Mouse (Mus musculus) thymus, postnatal 10 days (tissue): ENCODE results near the gene Nek9.

ENCODE experiments used
- DNase-seq, 2 experiments: peaks; one replicate each; pipeline ENCODE4 v3.0.0; 2021; ENCODE audit warnings: low spot score in 2 of 2

The Nek9 gene

DNA sequence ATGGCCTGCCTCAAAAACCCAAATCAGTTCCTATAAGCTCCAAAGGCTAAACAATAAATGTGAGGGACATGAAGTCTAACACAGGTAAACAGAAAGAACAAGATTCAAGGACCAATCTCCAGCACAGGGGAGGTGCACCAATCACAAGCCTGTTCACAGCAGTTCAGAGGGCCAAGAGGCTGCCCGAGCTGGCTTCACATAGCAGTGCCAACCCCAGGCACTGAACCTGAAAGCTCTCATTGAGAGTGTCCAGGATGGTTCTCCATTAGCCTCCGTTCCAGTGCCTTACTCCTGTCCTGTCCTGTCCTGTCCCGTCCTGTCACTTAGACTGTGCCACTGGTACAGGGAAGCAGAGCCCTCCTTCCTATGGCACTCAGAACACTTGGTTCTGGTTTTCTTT, 8.0 kb upstream of the Nek9 start:
- no peak for DNase-seq

DNA sequence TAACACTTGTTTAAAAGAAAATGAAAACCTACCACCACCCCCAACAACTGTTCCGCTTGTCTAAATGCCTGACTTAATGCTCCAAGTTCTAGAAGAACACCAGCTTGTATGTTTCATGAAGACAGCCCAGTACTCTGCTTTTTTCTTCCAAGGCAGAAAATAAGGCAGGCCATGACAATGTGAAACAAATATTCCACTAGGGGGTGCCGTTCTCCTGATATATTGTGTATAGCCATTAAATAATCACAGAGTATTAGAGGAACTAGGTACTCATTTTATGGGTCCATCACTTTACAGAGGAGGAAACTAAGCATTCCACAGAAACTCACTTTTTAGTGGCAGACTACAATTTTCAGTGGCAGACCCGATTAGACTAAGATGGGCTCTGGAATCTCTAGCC, 7.2 kb upstream of the Nek9 start:
- peak in 1 of 2 experiments; percentile 75 for DNase-seq

DNA sequence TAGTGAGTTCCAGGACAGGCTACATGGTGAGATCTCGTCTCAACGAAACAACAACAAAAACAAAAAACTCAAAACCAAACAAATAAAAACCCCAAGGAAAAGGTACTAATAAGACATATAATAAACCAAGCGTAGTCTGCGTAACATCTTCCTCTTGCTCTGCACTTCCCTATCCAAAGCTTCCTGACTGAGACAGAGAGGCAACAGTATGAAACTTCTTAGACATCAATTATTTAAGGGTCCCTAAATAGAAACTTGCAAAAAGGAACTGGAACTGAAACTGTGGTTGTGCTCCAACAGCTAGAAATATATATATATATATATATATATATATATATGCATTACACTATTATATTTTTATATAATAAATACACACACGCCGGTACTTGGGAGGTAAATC, 6.4 kb upstream of the Nek9 start:
- DNase-seq = no peak

DNA sequence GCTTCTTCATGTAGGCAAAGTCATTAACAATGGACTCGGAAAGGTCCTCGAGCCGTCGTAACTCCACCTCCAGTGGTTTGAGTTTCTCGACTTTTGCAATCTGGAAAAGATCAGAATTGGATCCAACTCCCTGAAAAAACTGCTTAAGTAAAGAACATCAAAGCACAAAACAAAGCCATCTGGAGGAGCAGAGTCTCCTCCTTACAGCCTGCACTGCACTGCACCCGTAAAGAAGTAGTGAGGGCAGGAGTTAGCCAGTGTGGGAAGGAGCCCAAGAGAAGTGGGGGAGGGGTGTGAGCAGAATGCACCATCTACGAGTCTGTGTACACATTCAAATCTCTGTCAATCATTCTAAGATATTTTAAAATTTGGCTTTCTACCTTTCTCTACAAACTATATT, 5.1 kb upstream of the Nek9 start:
- DNase-seq = no peak

DNA sequence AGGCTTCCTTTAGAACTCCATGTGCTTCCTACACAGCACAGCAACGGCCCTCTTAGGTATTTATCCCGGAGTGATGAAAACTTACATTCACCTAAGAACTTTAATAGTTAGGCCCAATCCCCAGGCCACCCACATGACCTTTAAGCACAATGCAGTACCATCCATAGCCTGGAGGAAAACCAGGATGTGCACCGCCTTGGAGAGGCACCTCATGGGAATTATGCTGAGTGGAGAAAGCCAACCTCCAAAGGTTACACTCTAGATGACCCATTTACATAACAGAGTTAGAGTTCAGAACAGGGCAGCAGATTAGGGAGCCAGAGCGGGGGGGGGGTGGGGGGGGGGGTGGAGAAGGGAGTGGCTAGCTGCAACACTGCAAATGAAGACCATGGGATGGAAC, 3.1 kb upstream of the Nek9 start:
- DNase-seq = no peak

DNA sequence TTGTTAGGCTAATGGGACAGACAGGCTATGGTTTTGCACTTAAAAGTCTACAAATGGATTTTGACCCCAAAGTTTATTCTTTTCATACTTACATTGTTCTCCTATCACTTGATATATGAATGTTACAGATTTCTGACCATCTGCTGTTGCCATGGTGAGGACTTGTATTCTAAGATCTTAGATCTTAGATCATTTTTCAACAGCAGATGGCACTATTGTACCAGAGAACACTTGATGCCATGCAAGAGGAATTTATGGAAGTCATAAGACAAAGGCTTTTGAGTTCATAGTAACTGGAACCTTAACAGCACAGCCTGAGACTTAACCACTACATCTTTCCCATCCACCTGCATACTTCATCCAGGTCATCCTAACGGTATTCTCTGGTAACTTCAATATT, 2.0 kb upstream of the Nek9 start:
- DNase-seq = peak in 1 of 2 experiments; percentile 72

DNA sequence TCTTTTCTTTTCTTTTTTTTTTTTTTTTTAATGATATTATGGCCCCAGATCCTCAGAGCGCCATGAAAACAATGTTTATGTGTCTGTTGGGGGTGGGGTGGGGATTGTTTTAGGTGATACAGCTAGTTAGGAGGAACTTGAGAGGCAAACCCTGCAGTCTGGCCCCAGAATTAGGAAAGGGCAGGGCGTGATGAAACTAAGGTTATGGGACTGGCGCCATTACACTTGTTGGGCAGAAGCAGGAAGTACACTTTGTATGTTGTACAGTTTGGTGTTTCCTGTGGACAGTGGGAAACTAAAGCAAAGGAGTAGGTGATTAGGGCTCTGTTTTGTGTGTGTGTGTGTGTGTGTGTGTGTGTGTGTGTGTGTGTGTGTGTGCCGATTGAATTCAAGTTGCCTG, 785 bp upstream of the Nek9 start:
- DNase-seq = no peak

DNA sequence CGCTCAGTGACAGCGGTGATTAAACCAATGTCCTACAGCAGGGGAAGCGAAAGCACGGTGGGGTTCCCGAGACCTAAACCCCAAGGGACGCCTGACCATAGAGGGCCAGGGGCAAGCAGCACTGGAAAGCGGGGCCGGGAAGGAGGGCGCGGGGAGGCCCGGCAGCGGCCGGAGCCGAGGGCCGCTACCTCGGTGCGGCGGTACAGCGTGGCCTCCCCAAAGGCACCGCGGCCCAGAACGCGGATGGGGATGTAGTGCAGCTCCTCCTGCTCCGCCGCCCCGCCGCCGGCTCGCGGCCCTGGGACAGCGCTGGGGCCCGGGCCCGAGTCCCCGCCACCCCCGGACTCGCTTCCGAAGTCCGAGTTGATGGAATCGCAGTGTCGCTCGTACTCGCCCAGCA, 347 bp downstream of the Nek9 start:
- no peak for DNase-seq

DNA sequence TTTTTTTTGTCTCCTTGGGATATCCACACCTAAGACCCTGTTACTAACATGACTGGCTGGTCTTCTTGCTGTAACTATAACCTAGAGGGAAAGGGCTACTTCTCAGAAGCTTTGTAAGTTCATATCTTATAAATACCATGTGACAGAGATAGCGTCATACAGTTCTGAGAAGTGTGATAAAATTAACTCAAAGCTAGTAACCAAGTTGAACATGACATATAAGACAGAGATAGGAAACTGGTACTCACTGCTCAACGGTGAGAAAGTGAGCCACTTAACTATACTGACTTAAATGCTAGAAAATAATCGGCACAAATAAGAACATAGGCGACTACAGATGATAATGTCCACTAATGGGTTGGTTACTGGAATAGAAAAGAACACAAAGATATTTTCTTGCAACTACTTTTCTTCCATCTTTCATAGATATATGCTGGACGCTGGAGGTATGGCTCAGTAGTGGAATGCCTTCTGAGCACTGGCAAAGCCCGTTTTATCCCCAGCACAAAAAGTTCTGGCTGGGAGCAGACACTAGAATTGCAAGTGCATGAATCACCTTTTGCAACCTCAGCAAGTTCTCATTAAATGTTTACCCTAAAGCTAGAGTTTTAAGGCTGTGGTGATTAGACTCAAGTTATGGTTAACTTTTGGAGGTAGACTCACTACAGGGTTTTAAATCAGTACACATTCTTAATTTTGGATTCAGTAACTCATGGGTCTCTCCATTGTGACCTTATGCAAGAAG, 1.4 kb downstream of the Nek9 start:
- no peak for DNase-seq

DNA sequence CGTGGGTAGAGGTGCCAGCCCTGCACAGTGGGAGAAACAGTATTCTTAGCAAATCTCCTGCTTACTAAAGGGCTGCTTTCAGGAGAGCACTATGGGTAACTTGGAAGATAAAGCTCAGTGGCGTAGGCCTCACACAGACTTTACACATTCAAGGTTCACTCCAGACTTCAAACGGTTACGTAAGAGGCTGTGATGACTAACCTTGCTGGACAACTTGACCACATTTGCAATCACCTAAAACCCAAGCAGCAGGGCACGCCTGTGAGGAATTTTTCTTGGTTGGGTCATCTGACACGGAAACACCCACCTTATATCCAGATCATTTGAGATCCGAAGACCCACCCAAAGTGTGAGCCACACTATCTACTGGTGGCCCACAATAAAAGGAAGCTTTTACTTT, 9.0 kb downstream of the Nek9 start:
- DNase-seq = no peak

DNA sequence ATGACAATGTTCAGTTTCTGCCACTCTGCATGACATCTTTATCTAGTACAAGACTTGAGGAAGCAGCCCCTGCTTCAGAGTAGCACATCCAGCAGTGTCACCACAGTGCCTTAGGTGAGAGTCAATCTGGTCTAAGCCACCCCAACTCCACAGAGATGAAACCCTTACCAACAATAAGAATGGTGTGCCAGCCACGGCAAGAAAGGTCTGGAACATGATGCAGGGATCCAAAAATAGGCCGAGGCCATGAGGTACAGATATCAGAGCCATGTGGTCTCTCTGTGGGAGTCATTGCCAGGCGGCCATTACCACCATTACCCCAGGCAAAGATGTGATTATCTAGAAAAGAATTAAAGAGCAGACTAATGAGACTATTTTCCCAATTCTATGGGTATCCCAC, 30.5 kb downstream of the Nek9 start:
- DNase-seq = no peak

DNA sequence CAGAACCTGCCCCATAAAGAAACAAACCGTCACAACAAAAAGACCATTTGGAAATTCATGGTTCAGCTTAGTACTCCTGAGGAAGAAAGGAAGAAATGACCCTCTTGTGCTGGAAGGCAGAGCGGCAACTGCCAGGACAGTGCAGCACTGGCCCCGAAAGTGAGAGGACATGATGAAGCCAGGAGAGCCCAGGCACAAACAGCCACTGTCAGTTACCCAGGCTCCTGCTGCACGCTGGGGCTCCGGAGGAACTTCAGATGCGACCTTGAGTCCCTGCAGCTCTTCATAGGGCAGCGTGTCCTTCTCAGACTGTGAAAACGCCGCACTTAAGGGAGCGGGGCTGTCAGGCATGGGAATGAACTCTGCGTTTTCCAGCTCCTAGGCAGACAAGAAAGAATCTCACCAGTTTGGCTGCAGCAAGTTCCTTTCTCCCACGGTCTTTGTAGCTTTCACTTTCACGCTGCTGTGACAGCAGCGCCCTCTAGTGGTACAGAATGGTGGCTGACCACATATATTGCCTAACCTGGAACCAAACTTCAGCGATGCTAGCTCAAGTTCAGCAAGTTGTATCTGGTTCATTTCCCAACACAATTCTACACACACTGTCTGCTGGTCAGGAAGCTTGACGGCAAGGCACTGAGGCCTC, 33.8 kb downstream of the Nek9 start:
- peak; percentile 56 to 83 for DNase-seq

DNA sequence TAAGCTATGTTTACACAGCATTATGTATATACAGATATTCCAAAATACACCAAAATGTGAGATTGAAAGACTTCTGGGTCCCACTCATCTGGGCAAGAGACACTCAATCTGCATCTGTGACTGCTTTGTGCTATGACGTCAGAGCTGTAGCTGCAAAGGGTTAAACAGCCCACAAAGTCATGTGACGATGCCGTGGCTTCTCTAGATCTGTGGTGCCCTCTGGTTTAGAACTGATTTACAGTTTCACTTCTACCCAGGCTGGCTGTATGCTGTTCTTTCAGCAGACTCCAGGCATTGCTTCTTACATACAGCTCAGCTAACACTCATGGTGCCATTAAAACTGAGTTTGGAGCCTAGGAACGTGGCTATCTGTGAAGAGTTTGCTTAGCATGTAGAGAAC, 34.4 kb downstream of the Nek9 start:
- DNase-seq = peak in 1 of 2 experiments; percentile 14

DNA sequence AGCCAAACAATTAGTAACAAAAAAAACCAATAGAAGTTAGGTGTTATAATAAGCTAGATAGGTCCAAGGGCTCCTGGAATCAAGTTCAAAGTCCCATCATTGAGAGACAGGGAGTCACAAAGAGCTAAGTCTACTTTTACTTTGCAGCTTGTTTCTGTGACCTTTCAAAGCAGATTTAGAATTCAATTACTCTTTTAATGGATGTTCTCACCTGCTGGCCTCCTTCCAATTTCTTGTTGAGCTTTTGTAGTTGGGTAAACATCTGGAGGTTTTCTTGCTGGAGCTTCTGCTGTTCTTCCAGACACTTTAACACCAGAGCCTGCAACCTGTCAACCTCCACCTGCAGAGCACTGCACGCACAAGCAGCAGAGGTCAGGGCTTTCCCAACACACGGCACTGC, 35.9 kb downstream of the Nek9 start:
- DNase-seq = no peak

DNA sequence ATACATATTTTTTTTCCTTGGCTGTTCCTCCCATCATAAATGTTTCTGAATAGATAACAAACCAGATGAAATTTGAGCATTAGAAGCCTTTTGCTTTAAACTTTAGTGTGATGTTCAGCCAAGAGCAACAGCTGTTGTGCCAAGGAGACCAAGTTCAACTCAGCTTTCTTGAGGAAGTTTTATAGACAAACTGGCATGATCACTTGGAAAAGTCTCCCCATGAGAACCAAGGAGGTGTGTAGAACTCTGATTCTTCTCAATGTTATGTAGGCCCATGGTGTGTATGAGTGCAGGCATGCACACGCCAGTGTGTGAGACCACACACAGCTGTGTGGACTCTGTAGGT, 40.4 kb downstream of the Nek9 start:
- no peak for DNase-seq

DNA sequence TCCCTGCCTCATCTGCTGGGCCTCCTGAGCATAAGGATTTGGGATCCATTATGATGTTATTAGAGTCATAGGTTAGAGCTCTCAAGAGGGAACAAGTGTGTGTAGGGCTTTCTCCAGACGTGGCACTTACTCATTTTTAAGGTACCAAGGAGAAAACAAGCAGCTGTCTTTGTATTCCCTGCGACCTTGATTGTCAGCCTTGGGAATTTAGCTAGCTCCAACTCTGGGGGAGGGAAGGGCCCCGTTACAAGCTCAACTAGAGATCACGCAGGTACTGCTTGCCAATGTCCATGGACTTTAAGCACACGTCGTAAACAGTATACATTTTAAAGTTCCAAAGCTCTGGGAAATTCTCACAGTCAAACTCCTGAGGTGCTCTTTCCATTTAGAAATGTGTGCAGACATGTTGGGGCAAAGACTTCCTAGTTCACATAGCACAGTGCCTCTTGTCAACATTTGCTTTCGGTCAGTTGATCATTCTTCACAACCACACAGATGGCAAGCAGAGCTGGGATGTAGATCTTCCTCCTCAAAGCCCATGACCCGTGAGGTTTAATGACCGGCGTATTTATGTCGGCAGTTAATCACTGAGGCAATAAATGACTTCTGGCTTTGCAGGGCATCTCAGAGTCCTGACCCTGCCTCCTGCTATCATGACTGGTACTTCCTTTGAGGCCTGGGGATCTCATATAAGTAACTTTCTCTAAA, 40.9 kb downstream of the Nek9 start:
- DNase-seq = no peak

DNA sequence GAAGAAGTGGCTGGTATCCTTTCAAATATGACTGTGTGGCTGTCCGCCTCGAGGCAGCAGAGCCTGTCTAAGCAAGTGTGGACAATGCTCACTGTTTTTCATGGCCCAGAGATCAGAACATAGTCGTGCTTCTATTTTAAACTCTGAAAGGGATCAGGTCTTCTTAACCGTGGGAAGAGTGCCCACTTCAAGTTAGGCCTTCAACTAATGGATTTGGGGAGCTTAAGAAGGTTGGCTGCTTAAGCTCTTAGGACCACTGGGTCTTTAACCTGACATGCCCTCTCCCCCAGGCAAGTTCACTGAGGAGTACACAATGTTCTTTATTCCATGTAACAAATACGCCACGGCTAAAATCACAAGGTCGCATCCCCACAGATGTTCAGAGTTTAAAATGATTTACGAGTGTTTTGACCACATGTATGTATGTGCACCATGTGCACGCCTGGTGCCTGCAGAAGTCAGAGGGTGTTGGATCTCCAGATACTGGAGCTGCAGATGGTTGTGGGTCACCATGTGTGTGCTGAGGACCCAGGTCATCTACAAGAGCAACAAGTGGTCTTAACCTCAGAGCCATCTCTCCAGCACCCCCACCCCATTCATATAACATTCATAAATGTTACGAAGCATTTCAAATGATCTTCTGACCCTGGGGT, 41.7 kb downstream of the Nek9 start:
- no peak for DNase-seq

DNA sequence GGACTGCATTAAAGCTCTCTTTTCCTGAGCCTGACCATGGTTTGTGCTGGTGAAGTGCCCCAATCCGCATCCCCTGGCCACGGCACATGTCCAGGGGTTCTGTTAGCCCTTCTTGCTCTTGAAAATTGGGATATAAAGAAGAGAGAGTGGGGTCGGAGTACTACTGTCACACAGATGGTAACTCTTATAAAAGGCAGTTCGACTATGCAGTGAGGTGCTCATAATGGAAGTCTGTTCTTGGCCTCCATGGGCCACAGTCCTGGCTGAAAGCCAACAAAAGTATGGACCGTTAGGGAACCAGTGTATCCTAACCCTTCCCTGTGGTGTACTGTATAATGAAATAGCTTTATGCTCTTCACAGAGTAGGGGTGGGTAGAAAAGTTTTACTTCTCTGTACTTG, 42.2 kb downstream of the Nek9 start:
- no peak for DNase-seq

DNA sequence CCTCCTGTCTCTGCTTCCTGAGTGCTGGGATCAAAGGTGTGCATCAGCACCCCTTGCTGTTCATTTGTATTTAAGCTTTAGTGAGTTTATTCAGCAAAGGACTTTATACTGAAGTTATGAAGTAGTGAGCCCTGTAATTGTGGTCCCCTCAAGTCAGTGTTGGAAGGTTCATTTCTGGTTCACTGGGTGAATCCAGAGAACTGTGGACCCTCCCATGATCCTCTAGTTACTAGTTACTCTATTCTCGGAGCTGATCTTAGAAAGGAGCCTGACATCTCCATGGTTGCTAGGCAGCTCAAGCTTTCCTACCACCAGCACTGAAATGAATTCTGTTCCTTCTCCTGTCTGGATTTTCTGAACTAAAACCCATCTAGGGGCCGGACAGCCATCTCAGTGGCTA, 43.7 kb downstream of the Nek9 start:
- DNase-seq = no peak

DNA sequence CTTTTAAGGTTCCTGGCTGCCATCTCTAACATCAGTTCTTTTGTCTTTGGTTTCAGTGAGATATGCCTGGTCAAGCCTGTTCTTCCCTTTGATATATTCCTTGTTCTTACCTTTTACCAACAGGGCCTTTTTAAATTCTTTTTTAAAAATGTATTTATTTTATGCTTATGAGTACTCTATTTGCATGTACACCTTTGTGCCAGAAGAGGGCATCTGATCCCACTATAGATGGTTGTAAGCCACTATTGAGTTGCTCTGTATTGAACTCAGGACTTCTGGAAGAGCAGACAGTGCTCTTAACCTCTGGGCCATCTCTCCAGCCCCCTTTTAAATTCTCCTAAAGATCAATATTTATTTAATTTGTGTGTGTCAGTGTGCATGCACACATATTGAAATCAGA, 46.3 kb downstream of the Nek9 start:
- no peak for DNase-seq

DNA sequence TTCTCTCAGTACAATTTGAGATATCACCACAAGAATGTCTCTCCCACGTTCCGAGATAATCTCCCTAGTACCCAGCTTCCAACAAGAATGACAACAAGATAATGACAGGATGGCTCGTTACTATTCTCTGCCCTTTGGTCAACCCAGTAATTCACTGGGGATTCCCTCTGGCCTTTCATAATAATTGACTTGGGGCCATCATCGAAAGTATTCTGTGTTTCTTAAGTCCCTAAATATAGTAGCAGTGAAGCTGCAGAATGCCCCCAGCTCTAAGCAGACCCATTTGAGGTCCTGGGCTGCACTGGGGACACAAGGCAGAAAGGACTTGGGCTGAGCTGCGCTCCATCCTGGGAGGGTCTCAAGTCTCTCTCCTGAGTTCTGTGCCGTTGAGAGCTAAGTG, 46.9 kb downstream of the Nek9 start:
- no peak for DNase-seq

DNA sequence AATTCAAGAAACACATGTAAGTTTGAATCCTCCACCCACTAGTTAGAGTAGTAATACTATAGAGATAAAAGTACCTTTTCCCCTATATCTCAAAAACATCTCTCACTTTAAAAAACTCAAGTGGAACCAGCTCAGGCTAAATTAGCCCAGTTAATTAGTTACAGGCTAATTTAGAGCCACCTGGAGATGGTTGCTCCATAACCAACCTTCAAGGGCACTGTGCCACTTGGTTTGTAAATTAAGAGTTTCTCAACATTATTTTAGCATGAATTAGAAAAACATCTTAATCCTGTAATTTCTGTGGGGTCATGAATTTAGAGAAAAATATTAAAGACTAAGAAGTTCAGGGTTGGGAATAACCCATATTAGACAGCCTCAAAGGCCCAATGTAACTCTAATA, 47.6 kb downstream of the Nek9 start:
- no peak for DNase-seq

DNA sequence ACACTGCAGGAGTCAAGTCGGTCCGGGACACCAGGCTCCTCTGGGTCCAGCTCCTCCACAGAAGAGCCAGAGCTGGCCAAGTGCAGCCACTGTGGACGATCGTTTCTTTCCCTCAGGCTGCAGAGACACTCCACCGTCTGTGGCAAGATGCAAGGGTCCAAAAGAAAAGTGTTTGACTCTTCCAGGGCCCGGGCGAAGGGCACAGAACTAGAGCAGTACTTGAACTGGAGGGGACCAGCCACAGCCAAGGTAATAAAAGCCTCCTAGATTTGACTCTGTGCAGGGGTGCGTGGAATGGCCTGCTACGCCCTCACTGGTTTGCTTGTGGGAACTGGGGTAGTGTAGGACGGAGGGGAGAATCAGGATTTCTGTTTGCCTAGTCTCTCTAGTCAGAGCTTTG, 48.5 kb downstream of the Nek9 start:
- no peak for DNase-seq
